Mouse (Mus musculus): ENCODE results near the gene Pidd1.
A peak's percentile ranks its signal among the peaks of the same experiment; 100 is the strongest.
"Not testable (repeated sequence)": the region's sequence is repeated elsewhere in the genome, so short reads cannot be mapped to it uniquely, and the experiment has no call there.

Pidd1 gene

DNA sequence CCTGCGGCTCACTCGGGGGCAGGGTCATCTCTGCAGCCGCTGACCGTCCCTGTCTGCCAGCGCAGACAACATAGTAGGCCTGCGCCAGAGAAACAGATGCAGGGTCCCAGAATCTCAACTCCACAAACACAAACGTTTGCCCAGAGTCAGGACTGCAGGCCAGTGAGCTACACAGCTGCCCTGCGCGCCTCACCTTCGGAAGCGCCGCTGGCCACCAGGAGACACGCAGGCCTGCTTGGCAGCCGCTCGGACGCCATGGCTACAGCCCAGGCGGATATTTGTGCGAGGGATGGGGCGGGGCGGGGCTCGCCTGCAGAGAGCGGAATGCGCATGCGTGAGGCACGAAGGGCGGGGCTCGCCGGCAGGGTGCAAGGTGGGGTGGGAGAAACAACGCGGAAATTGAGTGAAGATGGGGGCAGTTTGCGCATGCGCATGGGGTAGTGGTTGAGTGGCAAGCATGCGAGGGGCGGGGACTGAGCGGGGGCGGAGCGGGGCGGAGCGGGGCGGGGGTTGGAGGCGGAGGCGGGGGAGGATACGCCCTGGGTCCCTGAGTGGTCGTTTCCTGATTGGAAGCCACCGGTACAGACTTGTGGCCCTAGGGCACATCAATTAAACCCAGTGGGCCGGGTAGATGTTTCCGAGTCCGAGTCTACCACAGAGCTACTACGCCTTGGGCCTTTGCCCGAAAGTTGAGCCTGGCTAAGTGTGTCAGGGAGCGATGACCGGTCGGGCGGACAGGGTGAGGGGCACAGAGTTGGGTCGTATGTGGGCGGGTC, 29.8 kb downstream of the Pidd1 start, which contains the start of gene Gatd1:
Gene Gatd1 (minus strand): TSS at position 328 of the 776 bp plus-strand sequence.
- peak; percentile 100 for DNase-seq (ENCODE audit: low read depth)

- DNase-seq (ENCODE audit: low read depth) = no peak
Observed at GRCm38 (mm10) chr7:141413331-141413730, 30.5 kb downstream of the Pidd1 start.

DNA sequence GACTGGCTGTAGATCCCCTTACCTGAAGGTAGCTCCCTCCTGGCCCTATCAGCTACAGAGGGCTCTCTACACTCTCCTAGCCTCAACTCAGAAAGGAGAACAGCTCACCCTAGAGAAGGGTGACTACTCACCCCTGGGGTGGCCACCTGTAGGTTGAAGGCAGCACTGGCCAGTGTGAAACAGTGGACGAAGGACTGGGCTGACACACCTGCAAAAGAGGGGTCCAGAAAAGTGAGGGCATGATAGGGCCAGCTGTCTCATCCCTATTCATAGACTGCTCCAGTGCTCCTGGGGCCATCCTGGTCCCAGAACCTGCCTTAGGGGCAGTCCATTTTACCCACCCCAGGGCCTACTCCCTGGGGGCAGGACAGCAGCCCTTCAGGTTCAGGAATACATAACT, 32.2 kb downstream of the Pidd1 start:
- no peak for DNase-seq (ENCODE audit: low read depth)

DNA sequence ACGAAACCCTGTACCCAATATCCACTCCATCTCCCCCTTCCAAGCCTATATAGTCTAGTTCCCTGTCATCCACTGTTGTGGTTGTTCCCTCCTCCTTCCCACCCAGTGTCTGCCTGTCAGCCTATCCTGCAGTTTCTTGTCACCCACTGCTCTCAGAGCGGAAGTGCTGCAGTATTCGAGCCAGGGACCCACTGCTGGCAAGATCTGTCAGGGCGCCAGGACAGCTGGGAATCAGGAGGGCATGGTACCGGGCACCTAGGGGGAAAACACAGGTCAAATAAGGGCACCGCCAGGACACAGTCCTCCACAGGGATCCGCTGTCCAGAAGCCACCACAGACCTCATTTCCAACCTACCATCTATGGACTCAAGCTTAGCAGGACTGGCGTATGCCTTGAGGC, 33.2 kb downstream of the Pidd1 start:
- DNase-seq (ENCODE audit: low read depth) = no peak

DNA sequence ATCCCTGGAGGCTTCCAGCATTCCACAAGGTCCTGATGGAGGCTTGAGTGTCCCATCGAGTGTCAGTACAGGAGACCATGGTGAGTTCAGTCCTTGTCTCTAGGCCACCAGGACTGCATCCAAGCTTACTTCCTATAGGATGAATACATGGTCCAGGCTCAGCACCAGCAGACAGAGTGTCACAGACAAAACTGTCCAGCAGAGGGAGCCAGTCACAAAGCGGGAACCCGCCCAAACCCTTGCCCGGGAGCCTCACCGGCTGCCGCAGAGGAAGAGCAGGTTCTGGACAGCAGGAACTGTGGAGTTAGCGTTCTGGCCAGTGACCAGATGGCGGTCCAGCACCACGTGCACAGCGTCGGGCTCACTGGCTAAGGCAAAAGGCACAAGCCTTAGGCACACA, 35.0 kb downstream of the Pidd1 start:
- peak; percentile 71 for DNase-seq (ENCODE audit: low read depth)

GRCm38 (mm10) chr7:141407670-141408069, 36.2 kb downstream of the Pidd1 start:
- not testable (repeated sequence) for DNase-seq (ENCODE audit: low read depth)

GRCm38 (mm10) chr7:141405466-141405865, 38.4 kb downstream of the Pidd1 start:
- no peak for DNase-seq (ENCODE audit: low read depth)

DNA sequence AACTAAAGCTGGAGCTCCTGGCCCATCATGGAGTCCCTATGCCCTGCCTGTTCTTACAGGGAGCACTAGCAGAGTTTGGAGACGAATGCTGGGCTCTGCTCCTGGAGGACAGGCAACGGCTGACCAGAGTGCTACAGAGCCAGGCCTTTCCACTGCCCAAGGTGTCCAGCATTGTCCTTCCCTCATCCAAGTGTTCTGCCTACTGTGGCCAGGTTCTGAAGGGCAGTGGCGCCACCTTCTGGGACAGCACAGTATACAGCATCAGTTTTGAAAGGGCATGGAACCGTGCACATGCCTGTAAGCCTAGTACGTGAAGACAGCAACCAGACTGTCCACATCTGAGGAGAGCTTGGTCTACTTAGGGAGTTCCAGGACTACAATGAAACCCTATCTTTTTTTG, 40.5 kb downstream of the Pidd1 start:
- no peak for DNase-seq (ENCODE audit: low read depth)

- DNase-seq (ENCODE audit: low read depth) = no peak
Observed at GRCm38 (mm10) chr7:141395348-141395747, 48.5 kb downstream of the Pidd1 start.

- peak; percentile 82 for DNase-seq (ENCODE audit: low read depth)
Observed at GRCm38 (mm10) chr7:141394771-141395170, 49.1 kb downstream of the Pidd1 start.

GRCm38 (mm10) chr7:141394158-141394557, 49.7 kb downstream of the Pidd1 start:
- no peak for DNase-seq (ENCODE audit: low read depth)

GRCm38 (mm10) chr7:141392552-141393222, 51.1 kb downstream of the Pidd1 start:
- no peak for DNase-seq (ENCODE audit: low read depth)

- DNase-seq (ENCODE audit: low read depth) = peak; percentile 98
Observed at GRCm38 (mm10) chr7:141391625-141392551, 51.9 kb downstream of the Pidd1 start, which contains the start of gene Taldo1. Gene Taldo1, plus strand, starts transcription at chr7:141392199.

- DNase-seq (ENCODE audit: low read depth) = no peak
Observed at GRCm38 (mm10) chr7:141390326-141391259, 53.2 kb downstream of the Pidd1 start.

DNA sequence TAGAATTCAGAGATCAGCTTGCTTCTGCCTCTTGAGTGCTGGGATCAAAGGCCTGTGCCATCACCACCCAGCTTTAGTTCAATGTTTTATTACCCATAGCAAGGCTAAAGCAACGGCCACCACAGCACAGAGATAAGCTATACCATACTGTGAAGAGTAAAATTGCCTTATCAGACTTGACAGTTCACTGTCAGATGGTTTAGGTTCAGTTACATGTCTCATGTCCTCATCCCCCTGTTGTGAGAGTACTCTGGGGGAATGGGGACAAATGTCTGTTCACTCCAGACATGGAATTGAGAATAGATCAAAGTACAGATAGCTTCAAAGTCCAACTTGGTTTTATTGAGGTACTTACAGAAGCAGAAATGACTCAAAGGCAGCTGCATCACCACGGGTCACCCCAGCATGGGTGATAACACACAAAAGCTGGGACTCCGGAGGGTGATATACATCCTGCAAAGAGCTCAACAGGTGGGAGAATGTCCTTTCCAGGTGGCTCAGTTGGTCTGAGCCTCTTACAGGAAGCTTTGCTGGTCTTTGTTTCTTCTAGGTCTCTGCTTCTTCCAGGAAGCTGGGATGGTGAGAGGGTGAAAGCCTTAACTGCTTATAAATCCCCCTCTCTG, 55.2 kb downstream of the Pidd1 start:
- DNase-seq (ENCODE audit: low read depth) = no peak
